Mouse (Mus musculus) thymus, adult 18-20 months (tissue): Measurements from ENCODE around the gene Adgrf5.
"Not testable (repeated sequence)": the region's sequence is repeated elsewhere in the genome, so short reads cannot be mapped to it uniquely, and the experiment has no call there.

ENCODE experiments used
- DNase-seq, 2 experiments: peaks; one replicate each; pipeline ENCODE4 v3.0.0; 2022; ENCODE audit warnings: mixed read lengths in 2 of 2

The Adgrf5 gene

GRCm38 (mm10) chr17:43470039-43470438 is 109.8 kb downstream of the Adgrf5 start:
- no peak for DNase-seq

- DNase-seq, result no peak
Observed at GRCm38 (mm10) chr17:43472558-43472957, 112.3 kb downstream of the Adgrf5 start.

- no peak for DNase-seq
Observed at GRCm38 (mm10) chr17:43474775-43475174, 114.5 kb downstream of the Adgrf5 start.

GRCm38 (mm10) chr17:43477621-43478020 is 117.4 kb downstream of the Adgrf5 start:
- DNase-seq, result no peak

- DNase-seq, result no peak
Observed at GRCm38 (mm10) chr17:43485982-43486381, 125.7 kb downstream of the Adgrf5 start.

- no peak for DNase-seq
Observed at GRCm38 (mm10) chr17:43488439-43489151, 128.3 kb downstream of the Adgrf5 start.

- DNase-seq, result not testable (repeated sequence)
Observed at GRCm38 (mm10) chr17:43490371-43490770, 130.1 kb downstream of the Adgrf5 start.

GRCm38 (mm10) chr17:43495502-43495901 is 135.3 kb downstream of the Adgrf5 start:
- no peak for DNase-seq

- DNase-seq, result no peak
Observed at GRCm38 (mm10) chr17:43497521-43497920, 137.3 kb downstream of the Adgrf5 start.

GRCm38 (mm10) chr17:43500513-43500912 is 140.3 kb downstream of the Adgrf5 start:
- no peak for DNase-seq

- DNase-seq, result no peak
Observed at GRCm38 (mm10) chr17:43501223-43501622, 141.0 kb downstream of the Adgrf5 start.

- DNase-seq, result no peak
Observed at GRCm38 (mm10) chr17:43501631-43502030, 141.4 kb downstream of the Adgrf5 start.

- no peak for DNase-seq
Observed at GRCm38 (mm10) chr17:43502592-43502991, 142.3 kb downstream of the Adgrf5 start, which contains the start of gene Mep1a. Mep1a (minus strand) TSS chr17:43502812.

GRCm38 (mm10) chr17:43503861-43504593 is 143.8 kb downstream of the Adgrf5 start:
- DNase-seq, result no peak

GRCm38 (mm10) chr17:43504594-43504934 is 144.3 kb downstream of the Adgrf5 start:
- DNase-seq, result no peak
